Mouse (Mus musculus) Patski (cell line): ENCODE measurements around the gene Rpl6. TPM values are rescaled to one million over a fixed set of nuclear protein-coding genes. Genes with fewer than 3 reads are reported as not detected.
A peak's percentile ranks its signal among the peaks of the same experiment; 100 is the strongest.

Source experiments
- ATAC-seq: fragments of 100-300 bp; one replicate; pipeline ENCODE4 v1.8.0; 2021
- CTCF ChIA-PET: fragments of 350-600 bp; sonication (Branson Sonifier 250); formaldehyde crosslinking; loops from one replicate; lab custom pipeline; 2022; ENCODE audit warnings: inconsistent platforms; lab: Charles Lee
- POLR2A ChIA-PET: fragments of 350-600 bp; sonication (Branson Sonifier 250); formaldehyde crosslinking; loops from one replicate; lab custom pipeline; 2022; ENCODE audit warnings: antibody characterized with exemption, inconsistent platforms; lab: Charles Lee
- DNase-seq: peaks from one replicate; pipeline ENCODE4 v3.0.0-alpha.2; 2011; ENCODE audit warnings: low read depth, low spot score
- H3K27me3 ChIP-seq: fragments of 371-371 bp; one replicate; pipeline ENCODE4 v1.5.1; 2021
- CTCF ChIP-seq: fragments of 100-300 bp; IDR thresholded peaks from one replicate; pipeline ENCODE4 v1.5.1; 2021
- in situ Hi-C: fragments of 300-500 bp; cut with MboI; formaldehyde crosslinking; loops from 3 replicates; pipeline ENCODE4 v1.11.1; 2018; ENCODE audit warnings: low pct_unique_long_range_greater_than_20kb, mixed read lengths
- polyA plus RNA-seq: library from polyadenylated mRNA; unstranded; gene quantifications from one replicate; pipeline ENCODE4 v1.2.3, GENCODE M21; 2021

The Rpl6 gene
- polyA plus RNA-seq, 1 experiment from 2014 or later: 1,368 TPM

- CTCF ChIA-PET: interaction anchor here (1.0 to 1.9 kb wide), 3 partner anchors 11 to 21 kb away, joined by 3 to 6 read pairs (median 5); no protein-coding TSS in a partner anchor
- no peak for DNase-seq
- in situ Hi-C loops: loop anchor here (25.0 kb wide), 1 partner anchor 667 kb away; the partner anchor contains the start of genes Plbd2 and Slc8b1
- ATAC-seq: no peak
- no peaks in the 10 kb centered on the region for H3K27me3 ChIP-seq
- POLR2A ChIA-PET: interaction anchor here (1.1 to 1.7 kb wide), 3 partner anchors 11 to 43 kb away, joined by 3 to 6 read pairs (median 5); no protein-coding TSS in a partner anchor
- no peak for TF ChIP-seq CTCF
These were observed 25.0 kb upstream of the Rpl6 start for GRCm38 (mm10) chr5:121179077-121179857.

- no peaks in the 10 kb centered on the region for H3K27me3 ChIP-seq
- TF ChIP-seq CTCF: no peak
- ChIA-PET POLR2A (no interaction called here), CTCF (interaction anchor here (2.9 kb wide), 1 partner anchor 10 kb away, joined by 13 read pairs; no protein-coding TSS in a partner anchor)
- no peak for ATAC-seq
- DNase-seq: no peak
- in situ Hi-C loops: loop anchor here (25.0 kb wide), 1 partner anchor 671 kb away; the partner anchor contains the start of genes Plbd2 and Slc8b1
These were observed 21.0 kb upstream of the Rpl6 start for GRCm38 (mm10) chr5:121183269-121183668.

DNA sequence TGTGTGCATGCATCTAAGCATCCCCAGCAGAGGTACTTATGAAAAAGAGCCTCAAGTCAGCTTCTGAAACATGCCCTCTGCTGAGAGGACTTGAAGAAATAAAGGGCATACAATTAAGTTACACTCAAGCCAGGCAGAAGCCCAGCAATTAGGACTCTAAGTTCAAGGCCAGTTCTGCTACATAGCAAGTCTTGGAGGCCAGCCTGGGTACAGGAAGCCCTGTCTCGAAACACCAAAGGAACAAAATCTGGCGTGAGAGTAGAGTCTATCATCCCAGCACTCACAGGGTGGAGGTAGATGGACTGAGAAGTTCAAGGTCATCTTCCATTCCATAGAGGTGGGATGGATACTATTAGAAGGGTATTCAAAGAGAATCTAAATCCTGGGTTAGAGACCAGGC, 19.9 kb upstream of the Rpl6 start:
- ChIA-PET CTCF (interaction anchor here (2.9 kb wide), 1 partner anchor 11 kb away, joined by 13 read pairs; no protein-coding TSS in a partner anchor), POLR2A (no interaction called here)
- ATAC-seq: no peak
- no peaks in the 10 kb centered on the region for H3K27me3 ChIP-seq
- no peak for DNase-seq
- in situ Hi-C loops: loop anchor here (25.0 kb wide), 1 partner anchor 672 kb away; the partner anchor contains the start of genes Plbd2 and Slc8b1
- no peak for TF ChIP-seq CTCF

DNA sequence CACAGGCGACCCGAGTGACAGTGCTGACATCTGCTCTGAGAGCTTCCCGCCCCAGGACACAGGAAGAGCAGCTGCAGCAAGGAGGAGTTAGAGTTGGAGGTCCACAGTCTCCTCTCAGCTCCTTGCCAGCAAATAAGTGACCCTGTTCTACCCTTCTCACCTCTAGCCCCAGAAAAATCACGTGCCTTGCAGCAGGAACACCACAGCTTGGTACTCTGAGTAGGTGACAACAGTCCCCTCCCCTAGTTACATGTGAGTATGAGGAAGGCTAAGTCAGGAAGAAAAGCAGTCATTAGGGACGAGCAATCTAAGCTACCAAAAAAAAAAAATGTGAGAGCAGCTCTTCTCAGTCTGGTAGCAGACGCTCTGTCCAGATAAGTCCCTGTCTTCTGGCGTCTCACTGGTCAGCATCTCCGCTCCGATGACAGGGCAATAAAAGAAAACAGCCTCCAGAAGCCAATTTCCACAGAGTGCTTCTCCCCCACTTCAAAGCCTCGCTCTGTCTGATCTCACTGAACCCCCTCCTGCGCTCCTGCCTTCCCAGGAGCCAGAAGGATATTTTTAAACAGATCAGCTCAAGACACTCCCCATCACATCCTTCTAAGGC, 19.2 kb upstream of the Rpl6 start:
- ChIA-PET POLR2A (interaction anchor here (0.9 kb wide), 1 partner anchor 7 kb away, joined by 3 read pairs; no protein-coding TSS in a partner anchor), CTCF (interaction anchor here (1.2 to 2.9 kb wide), 2 partner anchors 12 to 36 kb away, joined by 4 to 13 read pairs; no protein-coding TSS in a partner anchor)
- no peak for ATAC-seq
- no peak for TF ChIP-seq CTCF
- DNase-seq: no peak
- in situ Hi-C loops: loop anchor here (25.0 kb wide), 1 partner anchor 673 kb away; the partner anchor contains the start of genes Plbd2 and Slc8b1
- no peaks in the 10 kb centered on the region for H3K27me3 ChIP-seq

GRCm38 (mm10) chr5:121187580-121188001, 16.7 kb upstream of the Rpl6 start:
- no peaks in the 10 kb centered on the region for H3K27me3 ChIP-seq
- no peak for TF ChIP-seq CTCF
- POLR2A ChIA-PET: no interaction called here
- in situ Hi-C loops: loop anchor here (25.0 kb wide), 1 partner anchor 675 kb away; the partner anchor contains the start of genes Plbd2 and Slc8b1
- ATAC-seq: no peak
- DNase-seq: no peak
- CTCF ChIA-PET: no interaction called here

DNA sequence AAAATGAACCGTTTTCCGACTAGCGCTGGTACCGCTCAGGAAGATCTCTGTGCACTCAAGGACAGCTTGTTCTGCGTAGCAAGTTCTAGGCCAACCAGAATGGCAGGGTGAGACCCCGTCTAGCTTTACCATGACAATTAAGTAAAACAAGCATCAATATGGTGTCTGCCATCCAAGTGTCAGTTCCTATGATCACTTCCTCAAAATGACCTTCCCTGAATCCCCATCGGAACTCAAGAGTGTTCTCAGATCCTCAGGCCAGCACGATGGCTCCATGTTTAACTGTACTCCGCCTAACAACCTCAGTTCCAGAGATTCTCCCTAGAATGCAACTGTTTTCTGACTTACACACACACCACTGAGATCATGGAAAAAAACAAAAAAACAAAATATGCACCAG, 16.0 kb upstream of the Rpl6 start:
- no peak for DNase-seq
- no peak for ATAC-seq
- ChIA-PET POLR2A (no interaction called here), CTCF (no interaction called here)
- no peaks in the 10 kb centered on the region for H3K27me3 ChIP-seq
- in situ Hi-C loops: loop anchor here (25.0 kb wide), 1 partner anchor 676 kb away; the partner anchor contains the start of genes Plbd2 and Slc8b1
- no peak for TF ChIP-seq CTCF

DNA sequence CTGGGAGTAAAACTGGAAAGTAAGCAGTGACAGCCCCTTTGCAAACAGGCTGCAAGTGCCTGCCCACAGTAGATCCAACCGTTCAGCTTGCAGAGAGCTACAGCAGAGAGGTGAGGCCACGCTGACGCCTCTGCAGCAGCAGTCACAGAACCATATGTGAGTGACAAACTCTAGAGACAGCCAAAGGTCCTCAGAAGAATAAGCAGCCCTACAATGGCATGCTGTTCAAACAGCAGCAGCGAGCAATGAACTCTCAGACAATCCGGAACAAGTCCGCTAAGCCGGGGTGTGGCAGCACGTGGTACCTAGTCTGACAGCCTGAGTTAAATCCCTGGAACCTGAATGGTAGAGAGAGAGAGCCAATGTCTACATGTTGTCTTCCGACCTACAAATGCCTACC, 15.1 kb upstream of the Rpl6 start:
- CTCF ChIA-PET: interaction anchor here (0.9 to 1.9 kb wide), 2 partner anchors 9 to 10 kb away, joined by 3 to 6 read pairs; no protein-coding TSS in a partner anchor

DNA sequence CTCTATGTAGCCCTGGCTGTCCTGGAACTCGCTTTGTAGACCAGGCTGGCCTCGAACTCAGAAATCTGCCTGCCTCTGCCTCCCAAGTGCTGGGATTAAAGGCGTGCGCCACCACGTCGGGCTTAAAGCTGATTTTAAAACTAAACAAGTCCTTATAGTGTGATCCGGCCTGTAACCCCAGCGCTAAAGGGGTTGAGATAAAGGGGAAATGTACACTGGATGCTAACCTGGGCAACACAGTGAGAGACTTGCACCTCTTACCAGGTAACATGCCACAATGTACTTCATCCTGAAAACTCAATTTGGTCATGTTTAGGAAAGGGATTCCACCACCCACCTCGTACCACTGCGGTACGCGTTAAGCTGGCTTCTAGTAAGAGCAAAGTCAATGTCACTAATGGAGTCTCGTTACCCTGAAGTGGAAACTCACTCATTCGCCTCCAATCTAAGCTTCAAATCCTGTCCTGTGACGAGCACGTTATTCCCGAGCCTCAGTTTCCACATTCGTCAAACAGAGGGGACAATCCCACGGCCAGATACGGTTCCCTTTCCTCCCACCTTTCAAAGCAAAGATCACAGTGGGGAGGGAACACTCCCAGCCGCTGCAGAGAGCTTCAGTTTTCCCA, 14.0 kb upstream of the Rpl6 start:
- DNase-seq (no peak), ATAC-seq (no peak)
- ChIA-PET POLR2A (interaction anchor here (0.7 to 1.9 kb wide), 6 partner anchors 10 to 1140 kb away, joined by 3 to 5 read pairs (median 3); no protein-coding TSS in a partner anchor), CTCF (interaction anchor here (1.9 kb wide), 1 partner anchor 11 kb away, joined by 6 read pairs; no protein-coding TSS in a partner anchor)
- no peak for TF ChIP-seq CTCF
- H3K27me3 ChIP-seq: no peaks in the 10 kb centered on the region
- in situ Hi-C loops: loop anchor here (25.0 kb wide), 1 partner anchor 678 kb away; the partner anchor contains the start of genes Plbd2 and Slc8b1

More for the DNA sequence above, 15.1 kb upstream of the Rpl6 start:
- in situ Hi-C loops: loop anchor here (25.0 kb wide), 1 partner anchor 677 kb away; the partner anchor contains the start of genes Plbd2 and Slc8b1
- DNase-seq: no peak
- POLR2A ChIA-PET: interaction anchor here (1.9 kb wide), 1 partner anchor 9 kb away, joined by 5 read pairs; no protein-coding TSS in a partner anchor
- no peak for TF ChIP-seq CTCF
- ATAC-seq: no peak
- H3K27me3 ChIP-seq: no peaks in the 10 kb centered on the region

DNA sequence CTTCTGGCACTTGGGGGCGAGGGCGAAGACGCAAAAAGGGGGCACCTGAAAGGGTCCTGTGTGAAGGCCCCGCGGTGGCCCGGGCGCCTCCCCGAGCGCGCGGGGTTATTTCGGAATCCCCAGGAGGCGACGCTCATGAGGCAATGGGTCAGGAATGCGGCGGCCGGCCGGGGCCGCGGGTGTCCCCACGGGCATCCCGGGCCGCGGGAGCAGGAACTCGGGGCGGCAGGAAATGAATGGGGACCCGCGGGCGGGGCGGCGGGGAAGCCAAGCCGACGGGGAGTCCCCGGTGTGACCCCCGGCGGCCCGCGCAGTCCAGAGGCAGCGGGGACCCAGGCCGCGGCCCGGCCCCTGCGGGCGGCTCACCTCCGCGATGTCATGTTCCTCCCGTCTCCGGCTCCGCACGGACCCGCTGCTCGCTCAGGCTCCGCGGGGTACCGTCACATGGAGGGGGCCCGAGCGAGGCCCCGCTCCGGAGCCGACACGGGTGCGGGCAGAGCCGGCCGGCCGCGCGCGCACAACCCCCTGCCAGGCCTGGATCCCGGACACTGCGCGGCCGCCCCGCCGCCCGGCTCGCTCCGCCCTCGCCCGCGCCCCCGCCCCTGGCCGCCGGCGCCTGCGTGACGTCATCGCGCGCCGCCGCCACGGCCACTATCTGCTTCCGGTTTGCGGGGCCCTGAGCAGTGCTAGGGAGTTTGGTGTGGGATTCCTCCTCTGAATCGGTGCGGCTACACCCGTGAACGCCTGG, 13.3 kb upstream of the Rpl6 start, which contains the start of gene Ptpn11:
Gene Ptpn11, minus strand, starts transcription at position 562 of the 748 bp plus-strand sequence.
- ATAC-seq (peak; percentile 77), DNase-seq (no peak)
- POLR2A ChIA-PET: interaction anchor here (0.7 to 1.9 kb wide), 5 partner anchors 11 to 31 kb away, joined by 3 to 5 read pairs (median 3); no protein-coding TSS in a partner anchor
- no peaks in the 10 kb centered on the region for H3K27me3 ChIP-seq
- no peak for TF ChIP-seq CTCF
- in situ Hi-C loops: loop anchor here (25.0 kb wide), 1 partner anchor 679 kb away; the partner anchor contains the start of genes Plbd2 and Slc8b1
- CTCF ChIA-PET: interaction anchor here (1.9 kb wide), 1 partner anchor 12 kb away, joined by 6 read pairs; no protein-coding TSS in a partner anchor
